Mouse (Mus musculus) inflammation-experienced regulatory T-cells, adult 6 months (primary cell): ENCODE results near the gene Rfx7. TPM values are rescaled to one million over a fixed set of nuclear protein-coding genes. Genes with fewer than 3 reads are reported as not detected.

ENCODE experiments used
- ATAC-seq: one replicate; pipeline ENCODE4 v1.8.0; 2017
- polyA plus RNA-seq, 3 experiments: library from polyadenylated mRNA; unstranded; fragments of 100-300 nt; shearing (Covaris generic); gene quantifications; one replicate each; pipeline ENCODE4 v1.2.1; 2017

The Rfx7 gene
- 10 to 100 TPM; 15.6 to 28.0 (median 23.6) TPM for polyA plus RNA-seq

DNA sequence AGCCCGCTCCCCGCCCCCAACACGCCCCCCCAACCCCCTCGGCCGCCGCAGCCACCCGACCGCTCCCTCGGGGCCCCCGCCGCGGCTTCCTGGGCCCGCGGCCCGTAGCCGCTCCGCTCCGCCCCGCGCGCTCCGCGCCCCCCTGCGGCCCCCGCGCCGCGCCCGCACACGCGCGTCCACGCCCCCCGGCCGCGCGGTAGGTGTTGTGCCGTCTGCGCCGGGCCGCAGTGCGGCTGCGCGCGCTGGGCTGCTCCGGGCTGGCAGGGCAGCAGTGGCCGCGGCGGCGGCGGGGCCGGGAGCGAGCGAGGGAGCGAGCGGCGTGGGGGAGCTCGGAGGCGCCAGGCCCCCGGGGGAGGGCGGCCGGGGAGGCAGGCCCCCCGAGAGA, at the start of gene Rfx7:
Rfx7 (plus strand) TSS at position 245 of the 385 bp plus-strand sequence.
- ATAC-seq = peak; percentile 41

DNA sequence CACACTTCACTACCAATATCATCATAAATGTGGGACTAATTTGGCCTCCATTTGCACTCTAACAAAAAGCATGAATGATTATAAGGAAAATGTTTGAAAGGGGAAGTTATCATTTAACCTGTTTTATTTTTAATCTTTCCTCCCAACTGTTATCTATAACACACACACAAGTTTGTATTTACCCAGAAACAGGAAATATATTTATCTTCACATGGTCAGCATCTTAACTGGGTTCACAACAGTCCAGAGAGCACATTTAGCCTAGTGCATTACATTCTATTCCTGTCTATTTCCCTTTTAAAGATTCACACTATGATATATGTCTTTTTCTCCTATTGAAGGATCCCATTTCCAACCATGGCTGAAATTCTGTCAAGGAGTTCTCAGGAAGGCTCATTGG, 43.5 kb upstream of the Rfx7 start:
- ATAC-seq = no peak

DNA sequence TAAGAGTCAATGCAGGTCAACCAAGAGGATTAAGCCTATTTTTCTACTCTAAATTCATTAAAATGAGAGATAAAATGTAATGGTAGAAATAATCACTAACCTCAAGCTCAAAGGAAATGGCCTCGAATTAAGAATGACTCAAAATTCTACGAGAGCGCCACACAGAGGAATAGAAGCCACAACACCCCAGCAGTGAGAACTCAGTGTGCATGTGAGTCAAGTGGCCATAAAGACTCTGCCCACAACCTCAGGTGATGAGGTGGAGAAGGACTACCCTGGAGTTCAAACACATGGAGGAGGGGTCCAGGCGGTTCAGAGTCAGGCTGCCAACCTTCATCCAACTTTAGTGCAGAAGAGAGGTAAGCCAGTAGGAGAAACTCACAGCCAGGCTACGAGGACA, 42.9 kb upstream of the Rfx7 start:
- no peak for ATAC-seq

DNA sequence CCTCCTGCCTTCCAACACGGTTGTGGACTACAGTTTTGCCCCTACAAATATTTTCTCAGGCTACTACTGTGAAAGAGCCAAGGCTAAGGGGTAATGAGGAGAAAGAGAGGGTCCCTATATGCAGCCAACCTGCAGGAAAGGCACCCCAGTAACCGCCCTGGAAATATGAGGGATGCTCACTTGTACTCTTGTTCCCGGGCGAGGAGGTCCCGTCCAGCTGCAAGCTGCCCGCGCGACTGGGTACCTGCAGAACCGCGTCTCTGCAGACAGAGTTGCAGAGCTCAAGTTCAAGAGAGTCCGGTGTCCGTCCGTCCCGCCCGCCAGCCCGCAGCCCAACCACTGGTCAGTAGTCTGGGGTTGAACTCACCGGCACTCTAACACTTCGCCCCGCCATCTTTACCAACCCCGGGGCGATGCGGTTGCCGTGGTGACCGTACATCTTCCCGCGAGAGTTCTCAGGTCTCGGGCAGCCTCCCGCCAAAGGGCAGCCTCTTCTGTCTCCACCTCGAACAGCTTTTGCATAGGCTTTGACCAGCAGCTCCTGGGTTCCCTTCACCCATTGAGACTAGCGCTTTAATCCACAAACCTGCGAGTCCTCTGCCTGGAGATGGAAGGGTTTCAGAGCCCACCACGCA, 40.4 kb upstream of the Rfx7 start:
- ATAC-seq = peak; percentile 93

DNA sequence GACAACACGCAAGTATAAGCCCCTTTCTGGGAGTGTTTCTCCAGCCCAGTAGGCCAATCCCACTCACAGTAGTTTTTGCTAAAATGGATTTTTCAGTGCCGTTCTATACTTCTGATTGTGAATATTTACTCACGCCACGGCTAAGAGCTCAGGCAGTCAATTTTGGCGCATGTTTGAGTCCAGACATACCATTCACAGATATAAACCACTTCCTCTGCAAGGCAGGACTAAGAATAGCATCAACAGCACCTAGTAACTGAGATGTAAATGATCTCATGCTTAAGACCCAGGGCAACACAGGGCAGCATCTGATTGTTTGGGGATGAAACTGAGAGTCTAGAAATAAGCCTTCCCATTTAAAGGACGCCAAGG, 39.9 kb upstream of the Rfx7 start, which contains the start of gene Tex9:
Tex9 (minus strand) TSS at position 19 of the 372 bp plus-strand sequence.
- peak; percentile 81 for ATAC-seq

DNA sequence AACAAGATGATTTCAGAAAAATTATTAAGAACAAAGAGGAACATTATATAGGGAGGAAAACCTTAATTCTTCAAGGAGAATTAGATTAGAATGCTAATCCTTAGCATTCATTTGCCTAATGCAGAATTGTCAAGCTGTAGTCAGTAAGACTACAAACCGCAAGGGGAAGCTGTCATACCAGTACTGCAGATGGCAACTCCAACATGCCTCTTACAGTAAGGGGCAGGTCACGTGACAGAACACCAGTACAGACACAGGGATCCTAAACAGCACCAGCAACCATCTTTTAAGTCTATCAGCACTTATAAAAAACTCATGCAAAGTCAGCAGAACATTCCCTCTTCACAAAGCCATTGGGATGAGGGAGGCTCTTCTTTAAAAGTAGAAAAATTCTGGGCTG, 38.6 kb upstream of the Rfx7 start:
- no peak for ATAC-seq

DNA sequence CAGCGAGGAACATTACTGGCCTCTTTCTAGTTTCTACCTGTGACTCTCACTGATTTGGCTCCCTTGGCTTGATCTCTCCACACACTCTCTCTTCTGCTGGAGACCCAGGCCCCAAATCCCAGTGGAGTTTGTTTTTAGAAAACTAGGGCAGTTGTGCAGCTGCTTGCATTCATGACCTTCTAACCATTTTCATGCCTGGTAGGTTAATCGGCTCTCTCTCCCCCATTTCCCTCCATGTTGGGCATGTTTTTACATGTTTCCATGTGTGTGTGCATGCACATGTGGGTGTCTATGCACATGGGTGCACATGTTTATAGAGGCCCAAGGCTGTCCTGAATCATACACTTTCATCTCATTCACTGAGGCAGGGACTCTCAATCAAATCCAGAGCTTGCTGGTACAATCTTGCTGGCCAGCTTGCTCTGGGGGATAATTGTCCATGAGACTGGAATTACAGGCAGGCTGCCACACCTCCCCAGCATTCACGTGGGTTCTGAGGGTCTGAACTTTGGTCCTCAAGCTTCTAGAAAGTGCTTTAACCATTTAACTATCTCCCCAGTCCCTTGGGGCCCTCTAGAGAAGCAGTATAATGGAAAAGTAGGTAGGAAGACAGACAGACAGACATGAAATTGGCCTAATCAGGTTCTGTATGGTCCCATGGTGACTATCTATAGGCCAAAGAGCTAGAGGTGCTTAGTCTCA, 37.9 kb upstream of the Rfx7 start:
- no peak for ATAC-seq

DNA sequence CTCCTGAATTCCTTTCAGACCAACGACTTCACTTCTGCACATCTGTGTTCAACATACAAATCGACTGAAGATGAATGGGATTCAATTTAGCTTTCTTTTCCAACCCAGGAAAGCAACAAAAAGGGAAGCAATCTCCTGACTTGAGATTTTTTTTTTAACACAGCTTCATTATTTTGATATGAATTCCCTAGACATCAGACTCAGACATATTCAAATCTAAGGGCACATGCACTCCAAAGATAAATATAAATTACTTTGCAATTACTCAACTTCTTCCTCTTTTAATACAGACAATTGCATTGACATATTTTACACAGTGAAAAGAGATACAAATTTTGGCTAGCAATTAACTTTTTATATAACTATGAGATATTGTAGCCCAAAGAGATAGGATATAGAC, 35.3 kb upstream of the Rfx7 start:
- ATAC-seq = no peak

DNA sequence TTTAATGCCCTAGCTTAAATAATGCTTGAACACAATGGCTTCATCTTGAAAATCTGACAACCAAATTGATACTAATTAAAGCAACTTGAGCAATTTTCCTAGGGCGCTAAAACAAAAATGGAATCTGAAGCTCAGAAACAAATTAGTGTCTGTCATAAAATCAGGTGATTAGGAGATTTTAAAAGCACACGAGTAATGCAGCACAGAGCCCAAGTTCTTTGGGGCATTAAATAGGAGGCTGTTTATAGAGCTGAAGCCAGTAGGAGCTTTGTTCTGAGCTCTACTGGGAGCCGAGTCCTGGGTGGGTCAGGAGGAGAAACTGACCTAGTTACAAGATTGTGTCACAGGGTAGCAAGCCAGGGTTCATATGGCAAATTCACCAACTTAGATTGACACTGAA, 34.9 kb upstream of the Rfx7 start:
- ATAC-seq = no peak

DNA sequence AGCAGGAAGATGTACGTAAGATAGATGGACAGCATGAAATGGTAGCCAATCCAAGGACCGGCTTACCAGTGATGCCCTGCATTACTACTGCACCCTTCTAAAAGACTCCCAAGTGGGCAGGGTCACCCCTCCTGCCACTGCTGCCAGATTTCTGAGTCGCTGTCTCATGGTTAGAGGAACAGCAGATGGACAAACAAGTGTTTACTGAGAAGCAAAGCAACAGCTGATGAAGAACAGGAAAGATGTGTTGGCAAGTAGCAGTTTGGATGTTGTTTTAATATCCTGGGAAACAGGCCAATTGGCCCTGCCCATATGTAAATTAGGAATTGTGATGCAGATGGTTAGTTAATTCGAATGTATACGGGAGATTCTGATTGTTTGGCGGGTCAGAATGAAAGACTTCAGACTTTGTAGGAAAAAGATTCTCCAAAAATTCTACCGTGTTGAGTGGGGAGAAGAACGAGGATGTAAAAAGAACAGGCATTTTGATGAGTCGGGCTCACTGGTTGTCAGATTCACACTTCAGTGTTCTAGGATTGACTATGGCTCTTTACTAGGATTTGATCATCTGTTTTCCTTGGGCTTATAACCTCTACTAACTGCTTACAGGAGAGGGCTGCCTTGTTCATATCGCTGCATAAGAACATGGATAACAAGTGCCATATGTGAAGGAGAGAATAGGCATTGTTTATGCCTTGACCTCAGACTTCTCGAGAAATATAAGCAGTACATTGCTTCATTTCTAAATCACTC, 19.6 kb upstream of the Rfx7 start:
- no peak for ATAC-seq

DNA sequence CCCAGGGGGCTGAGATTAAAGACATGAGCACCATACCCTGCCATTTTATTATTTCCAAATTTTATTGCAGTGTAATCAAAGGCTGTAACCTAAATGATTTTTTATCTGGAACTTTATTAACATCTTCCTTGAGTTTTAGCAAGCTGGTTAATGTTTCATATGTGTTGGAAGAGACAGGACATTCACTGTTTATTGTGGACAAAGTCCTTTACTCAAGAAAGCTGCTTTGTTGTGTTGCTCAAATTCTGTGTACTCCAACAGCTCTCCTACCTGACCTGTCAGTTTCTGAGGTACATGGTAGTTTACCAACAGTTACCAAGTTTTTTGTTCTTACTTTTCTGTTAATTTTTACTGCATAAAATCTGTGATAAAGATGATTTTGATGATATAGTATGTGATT, 16.7 kb upstream of the Rfx7 start:
- ATAC-seq = no peak

DNA sequence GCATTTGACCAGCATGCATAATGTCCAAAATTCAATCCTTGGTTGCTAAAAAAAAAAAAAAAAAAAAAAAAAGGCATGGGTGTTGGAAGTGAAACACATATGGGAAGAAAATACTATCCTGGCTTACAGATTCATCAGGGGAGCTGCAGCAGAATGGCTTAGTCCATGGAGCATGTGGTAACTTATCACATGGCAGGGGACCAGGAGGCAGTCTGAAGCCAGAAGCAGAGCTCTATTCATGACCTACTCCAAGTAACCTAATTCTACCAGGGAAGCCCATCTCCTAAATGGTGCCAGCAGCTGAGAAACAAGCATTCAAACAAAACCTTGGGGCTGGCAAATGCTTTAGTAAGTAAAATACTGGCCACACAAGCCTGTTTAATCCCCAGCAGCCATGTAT, 12.8 kb upstream of the Rfx7 start:
- ATAC-seq = no peak

DNA sequence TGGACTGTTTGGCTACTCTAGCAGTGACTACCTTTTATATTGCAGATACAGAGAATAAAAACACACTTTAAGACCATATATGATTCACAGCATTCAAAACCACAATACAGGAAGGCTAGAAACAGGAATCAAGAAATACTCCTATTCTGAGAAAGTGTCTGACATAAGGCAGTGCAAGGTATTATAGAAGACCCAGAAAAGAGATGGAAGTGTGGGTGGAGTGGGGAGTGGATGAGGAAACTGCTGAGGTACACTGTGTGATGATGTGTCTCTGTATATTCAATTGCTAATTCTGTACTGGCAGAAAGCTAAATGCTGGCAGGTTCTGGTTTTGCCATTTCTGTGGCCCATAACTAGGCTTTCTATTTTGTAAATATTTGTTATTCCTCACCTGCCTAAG, 11.2 kb upstream of the Rfx7 start:
- ATAC-seq = no peak

DNA sequence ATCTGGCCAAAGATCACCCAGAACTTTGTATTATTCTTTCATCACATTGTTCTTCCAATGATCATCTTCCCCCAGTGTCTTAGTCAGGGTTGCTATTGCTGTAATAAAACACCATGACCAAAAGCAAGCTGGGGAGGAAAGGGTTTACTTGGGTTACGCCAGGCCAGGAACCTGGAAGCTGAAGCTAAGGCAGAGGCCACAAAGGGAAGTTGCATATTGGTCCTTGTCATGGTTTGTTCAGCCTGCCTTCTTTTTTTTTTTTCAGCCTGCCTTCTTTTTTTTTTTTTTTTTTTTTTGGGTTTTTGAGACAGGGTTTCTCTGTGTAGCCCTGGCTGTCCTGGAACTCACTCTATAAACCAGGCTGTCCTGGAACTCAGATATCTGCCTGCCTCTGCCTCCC, 5.9 kb upstream of the Rfx7 start:
- no peak for ATAC-seq

DNA sequence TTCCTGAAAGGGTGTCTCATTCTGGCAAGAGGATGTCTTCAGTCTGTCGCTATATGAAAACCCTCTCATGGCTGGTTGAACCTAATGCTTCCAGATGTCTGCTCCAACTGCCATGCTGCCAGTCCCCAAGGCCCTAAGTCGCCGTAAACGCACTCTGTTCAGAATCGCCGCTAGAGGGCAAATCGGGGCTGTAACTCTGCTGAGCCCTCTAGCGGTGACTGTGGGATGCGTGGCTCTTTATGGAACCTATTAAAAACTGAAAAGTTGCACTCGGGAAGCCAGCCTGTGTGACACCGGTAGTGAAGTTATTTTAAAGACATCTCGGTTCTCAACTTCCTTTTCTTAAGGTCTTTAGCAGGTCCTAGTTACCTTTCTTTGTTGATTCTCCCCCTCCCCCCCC, 1.8 kb upstream of the Rfx7 start:
- peak; percentile 72 for ATAC-seq

DNA sequence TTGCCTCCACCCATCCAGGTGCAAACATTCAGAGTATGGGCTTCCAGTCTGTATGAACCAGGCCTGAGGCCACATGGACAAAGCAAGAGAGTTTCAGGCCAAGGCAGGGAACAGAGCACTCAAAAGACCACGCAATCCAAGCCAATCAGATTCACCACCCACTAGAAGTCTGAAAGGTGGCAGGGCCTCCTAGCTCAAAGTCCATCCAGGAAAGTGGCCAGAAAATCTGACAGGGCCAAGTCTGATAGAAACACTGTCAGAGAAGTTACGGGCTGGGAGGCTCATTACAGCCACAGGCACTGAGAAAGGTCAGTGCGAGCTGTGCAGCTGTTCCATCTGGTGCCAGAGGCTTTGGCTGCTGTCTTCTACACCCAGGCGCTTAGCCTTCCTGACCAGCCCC, 1.2 kb upstream of the Rfx7 start:
- no peak for ATAC-seq

DNA sequence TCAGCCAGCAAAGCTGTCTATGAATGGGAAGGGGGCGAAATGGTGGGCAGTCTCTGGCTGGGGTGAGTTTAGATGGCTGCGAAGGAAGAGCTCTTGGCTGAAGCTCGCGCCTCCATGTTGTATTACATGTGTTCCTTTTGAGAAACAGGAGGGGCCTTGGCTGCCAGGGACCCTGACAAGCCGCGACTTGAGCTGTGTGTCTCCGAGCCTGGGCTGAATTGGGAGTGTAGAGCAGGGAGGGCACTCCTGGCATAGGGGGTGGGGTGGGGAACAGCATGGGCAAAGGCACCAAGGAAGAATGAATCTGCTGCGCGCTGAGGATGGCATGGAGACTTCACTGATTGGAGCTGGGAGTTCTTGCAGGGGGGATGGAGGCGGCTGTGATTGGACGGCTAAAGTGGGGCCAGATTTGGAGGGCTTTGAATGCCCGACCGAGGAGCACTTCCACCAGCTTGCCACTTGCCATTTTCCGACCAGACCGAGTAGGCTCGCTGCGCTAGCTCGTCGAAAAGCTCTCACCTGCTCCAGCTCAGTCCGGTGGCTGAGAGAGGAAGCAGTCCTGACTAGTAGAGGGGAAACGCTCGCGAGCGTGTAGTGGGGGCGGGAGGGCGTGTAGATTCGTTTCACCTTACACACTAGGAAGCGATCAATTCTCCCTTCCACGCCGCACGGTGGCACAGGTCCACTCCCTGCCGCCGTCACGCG, 597 bp upstream of the Rfx7 start:
- ATAC-seq = peak; percentile 50

DNA sequence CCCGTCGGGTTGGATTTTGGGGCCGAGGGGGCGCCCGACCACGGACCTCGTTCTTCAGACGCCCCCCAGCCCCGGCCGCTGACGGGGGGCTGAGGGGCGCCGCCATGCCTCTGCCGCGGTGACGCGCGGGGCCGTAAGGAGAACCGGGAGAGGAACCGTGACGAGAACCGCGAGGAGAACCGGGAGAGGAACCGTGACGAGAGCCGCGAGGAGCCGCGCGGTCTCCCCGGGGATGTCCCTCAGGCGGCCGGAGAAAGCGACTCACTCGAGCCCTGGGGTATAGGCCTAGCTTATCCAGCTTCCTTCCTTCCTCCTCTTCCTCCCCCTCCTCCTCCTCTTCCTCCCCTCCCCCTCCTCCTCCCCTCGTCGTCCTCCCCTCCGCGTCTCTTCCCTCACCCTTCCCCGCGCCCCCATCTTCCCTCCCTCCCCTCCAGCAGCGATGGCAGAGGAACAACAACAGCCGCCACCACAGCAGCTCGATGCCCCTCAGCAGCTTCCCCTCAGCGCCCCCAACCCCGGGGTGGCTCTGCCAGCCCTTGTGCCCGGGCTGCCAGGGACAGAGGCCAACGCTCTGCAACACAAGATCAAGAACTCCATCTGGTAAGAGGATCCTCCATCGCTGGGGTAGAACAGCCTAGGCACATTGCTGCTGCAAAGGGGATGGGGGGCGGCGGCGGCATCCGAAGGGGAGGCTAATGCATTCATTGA, 495 bp downstream of the Rfx7 start:
- ATAC-seq = no peak

DNA sequence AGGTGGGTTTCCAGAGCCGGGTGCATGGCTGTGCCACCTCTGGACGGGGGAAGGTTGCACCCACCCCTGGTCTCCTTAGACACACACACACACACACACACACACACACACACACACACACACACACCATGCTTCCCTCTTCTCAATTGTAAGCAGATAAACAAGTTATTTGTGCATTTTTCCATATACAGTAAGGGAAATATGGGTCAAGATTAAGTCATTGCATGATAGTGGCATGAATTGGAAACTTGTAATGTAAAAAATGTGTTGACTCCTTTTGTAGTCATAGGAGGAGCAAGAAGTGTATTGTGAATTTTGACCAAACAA, 1.0 kb downstream of the Rfx7 start:
- no peak for ATAC-seq

DNA sequence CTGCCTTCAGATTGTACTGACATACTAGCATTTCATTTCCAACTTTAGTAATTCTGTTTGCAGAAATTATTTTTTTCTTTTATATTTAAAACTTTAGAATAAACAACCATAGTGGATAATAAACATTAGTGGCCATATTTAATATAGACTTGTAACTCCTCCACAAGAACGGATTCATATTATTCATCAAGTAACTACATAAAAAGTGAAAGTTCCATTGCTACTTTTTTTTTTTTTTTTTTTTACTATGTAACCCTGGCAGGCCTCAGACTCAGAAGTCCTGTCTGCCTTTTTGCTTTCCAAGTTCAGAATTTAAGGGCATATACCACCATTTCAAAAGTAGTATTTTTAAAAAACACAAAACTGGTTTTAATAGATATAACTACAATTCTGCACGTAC, 2.9 kb downstream of the Rfx7 start:
- no peak for ATAC-seq

DNA sequence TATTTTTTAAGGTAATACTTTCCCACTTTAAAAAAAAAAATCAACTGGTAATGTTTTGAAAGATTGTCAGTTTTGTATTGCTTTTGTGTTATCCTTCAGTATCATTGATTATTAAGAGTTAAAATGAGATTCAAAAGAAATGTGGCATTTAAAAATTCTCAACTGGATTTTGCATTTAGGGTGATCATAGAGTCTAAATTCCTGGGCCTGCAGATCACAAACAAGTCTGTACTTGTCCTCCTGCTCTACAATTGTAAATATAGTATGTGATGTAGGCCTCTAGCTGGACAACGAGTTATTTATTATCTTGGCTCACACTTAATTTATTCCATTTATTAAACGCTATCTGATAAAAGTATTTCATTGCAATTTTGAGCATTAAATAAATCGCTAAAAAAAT, 3.4 kb downstream of the Rfx7 start:
- ATAC-seq = no peak

DNA sequence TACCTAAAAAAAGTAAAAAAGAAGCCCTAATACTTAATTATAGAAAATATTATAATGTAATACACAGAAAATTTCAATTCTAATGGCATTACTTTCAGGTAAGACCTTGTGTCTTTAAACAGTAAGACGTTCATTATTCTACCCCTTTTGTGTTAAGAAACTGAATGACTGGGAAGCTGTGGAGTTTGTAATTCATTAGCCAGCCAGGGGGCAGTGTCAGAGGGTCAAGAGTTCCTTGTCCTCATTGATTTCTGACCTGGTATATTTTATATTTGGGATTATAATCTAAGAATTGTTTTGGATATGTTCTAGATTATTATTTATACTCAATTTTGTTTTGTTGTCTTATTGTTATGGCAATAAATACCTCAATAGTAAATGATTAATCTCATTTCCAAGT, 5.0 kb downstream of the Rfx7 start:
- ATAC-seq = no peak

DNA sequence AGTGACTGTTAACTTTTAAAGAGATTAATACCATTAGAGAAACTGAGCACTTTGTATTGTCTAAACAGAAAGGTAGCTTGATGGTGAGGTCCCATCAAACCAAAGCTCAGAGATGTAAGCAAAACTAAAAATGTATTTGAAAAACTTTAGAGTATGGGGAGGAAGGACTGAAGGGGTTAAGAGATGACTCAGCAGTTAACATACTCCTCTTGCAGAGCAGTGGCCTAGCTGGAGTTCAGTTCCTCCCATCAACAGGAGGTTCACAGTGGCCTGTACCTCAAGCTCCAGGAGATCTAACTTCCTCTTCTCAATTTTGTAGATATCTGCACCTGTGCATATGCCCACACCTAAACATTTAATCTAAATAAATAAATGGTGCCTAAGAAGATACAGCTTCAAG, 11.6 kb downstream of the Rfx7 start:
- no peak for ATAC-seq
